Mouse (Mus musculus) lung, postnatal 0 days (tissue): Measurements from ENCODE around the gene Tssk4. TPM values are rescaled to one million over a fixed set of nuclear protein-coding genes. Genes with fewer than 3 reads are reported as not detected.

ENCODE experiments used
- ATAC-seq: fragments of 200-750 bp; cut with Nextera tagmentation; 2 replicates; pipeline ENCODE4 v1.8.0; 2017; ENCODE audit warnings: moderate library complexity
- DNase-seq: peaks from one replicate; pipeline ENCODE4 v3.0.0-alpha.2; 2016; ENCODE audit warnings: low spot score
- H3K27ac ChIP-seq: fragments of 300-500 bp; sonication (generic); 2 replicates; pipeline ENCODE4 v1.5.1; 2014; ENCODE audit warnings: antibody characterized with exemption, mild to moderate bottlenecking, low read length, mixed read lengths
- H3K27me3 ChIP-seq: fragments of 300-500 bp; sonication (generic); replicated peaks from 2 replicates; pipeline ENCODE4 v1.6.1; 2014; ENCODE audit warnings: low read length, mixed read lengths; ENCODE audit not compliant: insufficient read depth
- H3K36me3 ChIP-seq: fragments of 300-500 bp; sonication (generic); 2 replicates; pipeline ENCODE4 v1.6.1; 2014; ENCODE audit warnings: low read length, mixed read lengths; ENCODE audit not compliant: insufficient read depth
- H3K4me1 ChIP-seq: fragments of 300-500 bp; sonication (generic); 2 replicates; pipeline ENCODE4 v1.6.1; 2014; ENCODE audit warnings: antibody characterized with exemption, low read depth, low read length, mixed read lengths; ENCODE audit not compliant: insufficient read depth
- H3K4me2 ChIP-seq: fragments of 300-500 bp; sonication (generic); replicated peaks from 2 replicates; pipeline ENCODE4 v1.6.1; 2014; ENCODE audit warnings: low read depth, mild to moderate bottlenecking, low read length, moderate library complexity, mixed read lengths
- H3K4me3 ChIP-seq: fragments of 300-500 bp; sonication (generic); 2 replicates; pipeline ENCODE4 v1.5.1; 2014; ENCODE audit warnings: low read depth, low read length
- H3K9ac ChIP-seq: fragments of 300-500 bp; sonication (generic); replicated peaks from 2 replicates; pipeline ENCODE4 v1.6.1; 2014; ENCODE audit warnings: low read depth, mild to moderate bottlenecking
- H3K9me3 ChIP-seq: fragments of 300-500 bp; sonication (generic); 2 replicates; pipeline ENCODE4 v1.6.1; 2016; ENCODE audit warnings: low read length, mixed read lengths
- CTCF ChIP-seq: IDR thresholded peaks from 2 replicates; pipeline ENCODE4 v1.5.1; 2016; ENCODE audit warnings: antibody characterized with exemption, mild to moderate bottlenecking
- EP300 ChIP-seq: IDR thresholded peaks from 2 replicates; pipeline ENCODE4 v1.6.1; 2016; ENCODE audit warnings: antibody characterized with exemption, mild to moderate bottlenecking, control low read depth
- WGBS: fragments of 180-500 bp; shearing (Covaris S2); extraction: QIAGEN DNeasy Blood & Tissue Kit; methylation state at CpG from one replicate; pipeline ENCODE4 v1.1.7; 2014; 5-methylcytosine and 5-hydroxymethylcytosine counted together
- polyA plus RNA-seq: library from polyadenylated mRNA; unstranded; fragments of >200 nt; fragmentation: Nextera tagmentation; extraction: Ambion mirVana; gene quantifications from 2 replicates; pipeline ENCODE4 v1.2.1, GENCODE M21; 2015

The Tssk4 gene
- polyA plus RNA-seq, 1 experiment from 2014 or later = 0.61 TPM

- Histone ChIP-seq H3K4me2 (no peak overlapping the region), H3K27ac (no peak overlapping the region), H3K4me1 (peaks cover 6% of the 10 kb centered on the region; the same call in 1 of the 2 replicates), H3K9me3 (no peaks in the 10 kb centered on the region), H3K4me3 (no peak overlapping the region), H3K9ac (no peak overlapping the region), H3K27me3 (no peaks in the 10 kb centered on the region), H3K36me3 (0 out of 2 replicates have a peak, but pooled peaks cover 8% of the 10 kb centered on the region)
- ATAC-seq (no peak), DNase-seq (no peak)
- WGBS = 89% methylated on average over 5 of the region's 5 CpGs
- TF ChIP-seq EP300 (no peak), CTCF (no peak)
Observed at GRCm38 (mm10) chr14:55658011-55658410, 8.0 kb downstream of the Tssk4 start.

- DNase-seq = peak; percentile 96
- Histone ChIP-seq H3K27ac (peak within 1 kb of the TSS; percentile 82), H3K9ac (peak within 1 kb of the TSS; percentile 55), H3K27me3 (no peaks in the 10 kb centered on the region), H3K4me2 (peak within 1 kb of the TSS; percentile 67), H3K4me1 (peaks cover 6% of the 10 kb centered on the region; the same call in 1 of the 2 replicates), H3K9me3 (no peaks in the 10 kb centered on the region), H3K36me3 (0 out of 2 replicates have a peak, but pooled peaks cover 8% of the 10 kb centered on the region), H3K4me3 (peak within 1 kb of the TSS; percentile 66)
- peak; percentile 98 for ATAC-seq
- TF ChIP-seq EP300 (no peak; the same call in 1 of the 2 replicates), CTCF (peak; percentile 68)
- under 1% methylated on average over 39 of the region's 39 CpGs for WGBS
Observed at GRCm38 (mm10) chr14:55659960-55660573, 10.1 kb downstream of the Tssk4 start, which contains the start of gene Mdp1. Gene Mdp1, minus strand, starts transcription at chr14:55660508.

DNA sequence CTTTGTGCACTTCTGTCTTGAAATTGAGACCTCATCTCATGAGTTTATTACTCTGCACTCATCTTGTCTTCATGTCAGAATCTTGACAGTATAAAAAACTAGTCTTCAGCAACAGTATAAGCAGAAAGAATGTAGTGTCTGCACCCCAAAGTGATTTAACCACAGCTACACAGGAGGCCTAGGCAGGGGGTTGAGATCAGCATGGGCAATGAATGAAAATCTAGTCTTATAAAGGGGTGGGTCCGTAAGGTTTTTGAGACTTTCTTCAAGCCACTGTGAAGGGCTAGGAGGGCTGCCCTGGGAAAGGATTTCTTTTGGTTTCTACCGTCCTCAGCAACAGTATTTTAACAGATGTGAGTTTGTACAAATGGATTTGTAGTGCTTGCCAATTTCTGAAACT lies 10.7 kb downstream of the Tssk4 start:
- Histone ChIP-seq H3K9me3 (no peaks in the 10 kb centered on the region), H3K4me1 (peaks cover 6% of the 10 kb centered on the region; the same call in 1 of the 2 replicates), H3K27ac (no peak overlapping the region), H3K27me3 (no peaks in the 10 kb centered on the region), H3K4me3 (peak overlapping the region; percentile 66; the same call in 1 of the 2 replicates), H3K36me3 (0 out of 2 replicates have a peak, but pooled peaks cover 8% of the 10 kb centered on the region), H3K9ac (no peak overlapping the region), H3K4me2 (peak overlapping the region; percentile 67)
- ATAC-seq (peak; percentile 2; the same call in 1 of the 2 replicates), DNase-seq (no peak)
- TF ChIP-seq EP300 (no peak), CTCF (no peak)
- 52% methylated on average over 2 of the region's 2 CpGs for WGBS

DNA sequence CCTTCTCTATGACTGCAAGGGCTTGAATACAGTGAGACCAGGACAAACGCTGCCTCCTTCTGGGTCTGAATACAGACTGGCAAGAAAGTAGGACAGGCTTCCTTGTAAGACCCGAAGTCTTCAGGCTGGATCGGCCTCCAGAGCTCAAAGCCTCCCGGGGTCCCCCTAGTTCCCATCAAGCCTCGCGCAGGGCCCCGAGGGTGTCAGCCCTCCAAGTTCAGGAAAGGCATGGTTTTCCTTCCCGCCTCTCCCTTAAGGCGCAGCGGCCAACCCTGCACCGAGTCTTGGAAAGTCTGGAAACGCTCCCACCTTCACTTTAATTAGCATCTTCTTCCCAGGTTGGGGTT lies 21.5 kb downstream of the Tssk4 start:
- H3K4me1 ChIP-seq = peaks cover 4% of the 10 kb centered on the region; the same call in 1 of the 2 replicates
- H3K4me3 ChIP-seq = peak overlapping the region; percentile 84
- WGBS = under 1% methylated on average over 12 of the region's 12 CpGs
- H3K9me3 ChIP-seq = no peaks in the 10 kb centered on the region
- no peak for DNase-seq
- H3K27ac ChIP-seq = peak overlapping the region; percentile 75
- H3K27me3 ChIP-seq = no peaks in the 10 kb centered on the region
- H3K9ac ChIP-seq = peak overlapping the region; percentile 87
- TF ChIP-seq CTCF = no peak
- no peak for TF ChIP-seq EP300
- peak; percentile 32 for ATAC-seq
- H3K4me2 ChIP-seq = peak overlapping the region; percentile 83
- no peaks in the 10 kb centered on the region for H3K36me3 ChIP-seq

- H3K9me3 ChIP-seq = no peaks in the 10 kb centered on the region
- under 1% methylated on average over 38 of the region's 38 CpGs for WGBS
- H3K36me3 ChIP-seq = 0 out of 2 replicates have a peak, but pooled peaks cover 4% of the 10 kb centered on the region
- peak; percentile 30; the same call in 1 of the 2 replicates for TF ChIP-seq EP300
- TF ChIP-seq CTCF = peak; percentile 12; the same call in 1 of the 2 replicates
- H3K4me1 ChIP-seq = peaks cover 4% of the 10 kb centered on the region; the same call in 1 of the 2 replicates
- no peaks in the 10 kb centered on the region for H3K27me3 ChIP-seq
- peak within 1 kb of the TSS; percentile 84 for H3K4me3 ChIP-seq
- H3K27ac ChIP-seq = peak within 1 kb of the TSS; percentile 75
- DNase-seq (peak; percentile 99), ATAC-seq (peak; percentile 99)
- peak within 1 kb of the TSS; percentile 83 for H3K4me2 ChIP-seq
- H3K9ac ChIP-seq = peak within 1 kb of the TSS; percentile 87
Observed at GRCm38 (mm10) chr14:55671833-55672740, 22.1 kb downstream of the Tssk4 start, which contains the start of the genes Gmpr2 and Nedd8. Gene Gmpr2, plus strand, starts transcription at chr14:55671941. Gene Nedd8, minus strand, starts transcription at chr14:55672124.

DNA sequence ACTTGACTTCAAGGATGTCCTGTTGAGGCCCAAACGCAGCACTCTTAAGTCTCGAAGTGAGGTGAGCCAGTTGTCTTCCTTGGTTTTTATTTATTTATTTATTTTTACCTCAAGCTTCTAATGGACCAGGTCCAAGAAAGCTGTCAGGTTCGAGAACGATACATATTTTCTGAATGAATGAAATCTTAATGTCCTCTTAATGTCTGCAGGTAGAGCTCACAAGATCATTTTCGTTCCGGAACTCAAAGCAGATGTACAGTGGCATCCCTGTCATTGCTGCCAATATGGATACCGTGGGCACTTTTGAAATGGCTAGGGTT lies 22.7 kb downstream of the Tssk4 start:
- Histone ChIP-seq H3K4me3 (peak overlapping the region; percentile 84; the same call in 1 of the 2 replicates), H3K4me2 (peak overlapping the region; percentile 83), H3K9ac (no peak overlapping the region), H3K9me3 (no peaks in the 10 kb centered on the region), H3K27me3 (no peaks in the 10 kb centered on the region), H3K27ac (no peak overlapping the region; the same call in 1 of the 2 replicates), H3K4me1 (peaks cover 4% of the 10 kb centered on the region; the same call in 1 of the 2 replicates), H3K36me3 (peaks cover 9% of the 10 kb centered on the region; the same call in 1 of the 2 replicates)
- no peak for ATAC-seq
- 65% methylated on average over 7 of the region's 7 CpGs for WGBS
- no peak for DNase-seq
- TF ChIP-seq EP300 (peak; percentile 0; the same call in 1 of the 2 replicates), CTCF (no peak)
